Mouse (Mus musculus) lung, postnatal 14 days (tissue): Measurements from ENCODE around the gene Rbfox3.
A peak's percentile ranks its signal among the peaks of the same experiment; 100 is the strongest.

Experiments used
- DNase-seq: peaks from one replicate; pipeline ENCODE4 v3.0.0; 2021

Gene Rbfox3

GRCm38 (mm10) chr11:118493458-118493857 is 417.9 kb downstream of the Rbfox3 start:
- peak; percentile 12 for DNase-seq

DNA sequence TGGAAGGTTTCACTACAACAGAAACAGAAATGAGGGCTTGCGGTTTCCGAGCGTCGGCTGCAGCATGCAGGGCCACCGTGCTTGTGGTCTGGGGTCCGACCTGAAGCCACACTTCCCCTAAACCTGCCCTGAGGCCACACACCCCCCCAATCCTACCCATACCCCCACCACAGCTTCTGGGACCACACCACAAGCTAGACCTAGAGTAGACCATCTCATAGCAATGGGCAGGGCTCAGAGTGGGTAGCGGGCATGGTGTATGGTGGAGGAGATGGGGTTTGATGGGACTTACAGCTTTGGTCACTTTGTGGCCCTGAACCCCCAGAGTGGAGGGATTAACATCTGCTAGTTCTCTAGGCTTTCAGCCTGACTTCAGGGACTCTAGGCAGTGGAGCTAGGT is 420.2 kb downstream of the Rbfox3 start:
- no peak for DNase-seq

- DNase-seq: peak; percentile 87
Observed at GRCm38 (mm10) chr11:118490566-118491218, 420.7 kb downstream of the Rbfox3 start.

GRCm38 (mm10) chr11:118488907-118489270 is 422.5 kb downstream of the Rbfox3 start:
- no peak for DNase-seq

- DNase-seq: no peak
Observed at GRCm38 (mm10) chr11:118488191-118488906, 423.0 kb downstream of the Rbfox3 start.

GRCm38 (mm10) chr11:118486881-118487772 is 424.3 kb downstream of the Rbfox3 start:
- DNase-seq: no peak

- DNase-seq: no peak
Observed at GRCm38 (mm10) chr11:118486281-118486680, 425.1 kb downstream of the Rbfox3 start.

GRCm38 (mm10) chr11:118485780-118486179 is 425.6 kb downstream of the Rbfox3 start:
- DNase-seq: no peak

DNA sequence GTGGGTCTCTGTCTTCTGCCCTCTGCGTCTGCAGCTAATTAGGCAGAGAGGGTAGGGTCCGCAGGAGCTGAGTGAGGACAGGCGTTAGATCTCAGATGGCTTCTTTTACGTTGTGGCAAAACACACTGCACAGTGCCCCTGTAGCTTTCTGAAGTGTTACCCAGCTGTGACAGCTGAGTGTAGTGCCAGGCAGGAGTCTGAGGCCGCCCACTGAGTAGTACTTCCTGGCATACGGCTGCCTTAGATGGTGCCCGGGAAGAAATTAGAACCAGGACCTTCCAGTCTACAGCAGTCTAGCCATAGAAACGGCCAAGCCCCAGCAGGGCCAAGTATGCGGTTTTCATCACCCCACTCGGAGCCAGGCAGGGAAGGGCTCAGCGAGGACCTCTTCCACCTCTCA is 426.1 kb downstream of the Rbfox3 start:
- DNase-seq: no peak

GRCm38 (mm10) chr11:118484169-118484568 is 427.2 kb downstream of the Rbfox3 start:
- DNase-seq: no peak

DNA sequence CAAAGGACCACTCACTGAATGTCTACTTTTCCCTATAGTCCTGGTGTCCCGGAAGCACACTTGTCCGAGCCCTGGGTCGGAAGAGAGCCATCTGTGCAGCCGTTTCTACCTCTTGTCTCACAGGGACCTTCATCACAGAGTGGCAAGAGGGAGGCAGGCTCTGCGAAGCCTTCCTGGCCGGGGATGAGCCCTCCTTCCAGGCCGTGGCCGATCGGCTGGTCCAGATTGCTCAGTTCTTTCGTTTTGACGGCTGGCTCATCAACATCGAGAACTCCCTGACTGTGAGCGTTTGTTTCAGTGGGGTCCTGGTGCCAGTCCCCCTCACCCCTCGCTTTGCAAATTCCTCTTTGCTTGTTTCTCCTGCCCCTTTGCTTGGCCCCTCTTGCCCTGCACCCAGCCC is 429.6 kb downstream of the Rbfox3 start:
- DNase-seq: no peak

DNA sequence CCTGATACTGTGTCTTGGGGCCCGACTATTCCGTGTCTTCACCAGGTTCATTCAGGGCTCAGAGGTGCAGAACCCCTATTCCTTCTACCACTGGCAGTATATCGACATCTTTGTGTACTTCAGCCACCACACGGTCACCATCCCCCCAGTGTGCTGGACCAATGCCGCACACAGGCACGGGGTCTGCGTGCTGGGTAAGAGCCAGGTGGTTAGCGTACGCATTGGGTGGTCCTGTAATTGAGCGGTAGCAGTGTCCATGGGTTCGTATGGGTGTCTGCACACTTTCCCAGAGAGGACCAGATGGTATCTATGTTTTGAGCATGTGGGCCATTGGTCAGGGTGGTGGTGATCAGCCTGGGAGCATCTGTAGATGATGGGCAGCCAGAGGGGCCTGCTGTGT is 430.2 kb downstream of the Rbfox3 start:
- DNase-seq: no peak

DNA sequence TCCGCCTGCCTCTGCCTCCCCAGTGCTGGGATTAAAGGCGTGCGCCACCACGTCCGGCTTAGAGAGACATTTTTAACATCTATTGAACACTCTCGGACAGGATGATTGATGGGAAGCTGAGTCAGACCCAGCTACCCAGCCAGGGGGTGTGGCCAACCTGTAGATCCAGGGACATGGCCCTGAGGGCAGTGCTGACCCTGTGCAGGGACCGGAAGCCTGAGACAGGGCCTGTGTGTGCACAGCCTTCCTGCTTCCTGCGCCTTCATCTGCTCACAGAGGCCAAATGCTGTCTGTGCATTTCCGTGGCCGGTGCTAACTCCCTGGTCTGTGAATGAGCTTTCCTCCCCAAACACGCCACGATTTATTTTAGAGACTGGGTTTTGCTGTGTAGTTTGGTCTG is 431.6 kb downstream of the Rbfox3 start:
- DNase-seq: no peak

DNA sequence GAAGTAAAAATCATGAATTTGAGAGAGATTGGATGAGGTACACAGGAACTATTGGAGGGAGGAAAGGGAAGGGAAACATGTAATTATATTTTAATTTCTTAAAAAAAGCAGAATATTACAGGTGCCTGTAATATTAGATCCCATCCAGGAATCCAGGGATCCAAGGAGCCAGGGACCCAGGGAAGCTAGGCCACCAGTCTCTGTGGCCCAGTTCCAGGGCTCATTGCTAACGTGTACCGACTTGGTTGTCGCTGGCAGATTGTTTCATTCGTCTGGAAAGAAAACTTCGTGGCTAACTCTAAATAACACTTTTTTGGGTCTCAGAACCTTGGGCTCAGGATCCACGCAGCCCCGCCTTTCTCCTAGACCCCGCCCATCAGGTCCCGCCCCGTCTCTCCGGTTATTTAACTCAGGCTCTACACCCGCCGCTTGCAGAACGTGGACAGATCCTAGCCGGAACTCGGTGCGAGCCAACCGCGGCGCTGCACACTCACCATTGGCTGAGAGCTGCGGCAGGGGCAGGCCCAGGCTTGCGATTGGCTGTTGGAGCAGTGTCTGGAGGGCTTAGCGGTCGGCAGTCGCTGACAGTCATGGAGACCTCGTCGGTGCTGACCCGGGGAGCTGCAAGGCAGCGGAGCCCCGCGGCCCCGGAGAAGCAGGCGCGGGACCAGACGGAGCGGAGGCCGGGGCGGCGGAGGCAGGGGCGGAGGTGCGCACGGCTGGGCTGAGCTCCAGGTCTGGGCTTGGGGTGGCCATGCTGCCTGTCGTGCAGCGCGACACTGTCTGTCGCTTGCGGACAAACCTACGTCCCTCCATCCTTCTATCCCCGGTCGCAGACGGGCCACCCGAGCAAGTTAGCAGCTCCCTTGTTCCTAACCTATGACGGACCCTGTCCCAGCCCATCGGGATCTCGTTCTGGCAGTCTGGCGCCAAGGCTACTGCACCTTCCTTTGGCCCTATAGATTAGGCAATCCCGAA is 434.7 kb downstream of the Rbfox3 start, which contains the start of gene Engase:
Engase (plus strand) TSS at position 434 of the 978 bp plus-strand sequence.
- peak; percentile 95 for DNase-seq

DNA sequence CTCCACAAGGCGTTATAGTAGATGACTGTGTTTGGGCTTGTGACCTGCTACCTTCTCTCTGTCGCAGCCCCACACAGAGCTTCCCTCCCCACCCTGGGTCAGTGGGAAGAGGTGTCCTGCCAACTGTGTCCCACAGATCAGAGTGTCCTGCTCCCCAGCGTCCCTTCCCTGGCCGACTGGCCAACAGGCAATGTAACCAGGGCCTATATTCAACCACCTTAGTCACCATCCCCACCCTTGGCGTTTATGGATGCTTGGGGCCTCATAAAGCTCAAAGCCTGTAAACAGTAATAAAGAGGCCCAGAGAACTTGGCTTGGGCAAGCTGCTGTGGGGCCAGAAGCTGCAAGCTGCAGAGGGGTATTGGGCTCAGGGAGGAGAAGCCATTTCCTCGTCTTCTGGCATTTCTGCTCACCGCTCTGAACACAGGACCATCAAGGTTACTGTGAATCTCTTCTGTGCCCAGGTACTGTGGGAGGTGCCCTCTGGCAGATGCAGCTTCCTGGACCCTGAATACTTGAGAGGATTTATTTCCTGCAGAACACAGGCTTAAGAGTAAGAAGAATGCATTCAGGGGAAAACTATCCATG is 435.8 kb downstream of the Rbfox3 start:
- DNase-seq: no peak

GRCm38 (mm10) chr11:118473842-118474500 is 437.4 kb downstream of the Rbfox3 start:
- DNase-seq: no peak

DNA sequence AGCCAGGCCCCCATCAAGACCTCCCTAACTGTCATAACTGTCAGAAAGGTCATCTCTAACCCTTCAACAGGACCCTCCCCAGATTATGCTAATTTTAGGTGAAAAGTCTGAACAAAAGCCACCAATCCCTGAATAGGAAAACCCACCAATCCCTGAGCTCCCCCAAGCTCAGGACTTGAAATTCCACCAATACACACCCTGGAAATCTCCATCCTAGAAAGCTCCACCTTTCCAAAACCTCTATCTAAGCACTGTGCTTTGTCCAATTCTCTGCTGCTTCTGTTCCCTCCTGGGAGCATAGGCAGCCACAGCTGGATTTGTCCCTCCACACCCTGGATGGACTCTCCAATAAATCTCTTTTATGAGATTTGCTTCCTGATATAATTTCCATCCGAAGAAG is 438.2 kb downstream of the Rbfox3 start:
- DNase-seq: no peak

GRCm38 (mm10) chr11:118471676-118472075 is 439.7 kb downstream of the Rbfox3 start:
- no peak for DNase-seq

- no peak for DNase-seq
Observed at GRCm38 (mm10) chr11:118470234-118470966, 441.0 kb downstream of the Rbfox3 start.

DNA sequence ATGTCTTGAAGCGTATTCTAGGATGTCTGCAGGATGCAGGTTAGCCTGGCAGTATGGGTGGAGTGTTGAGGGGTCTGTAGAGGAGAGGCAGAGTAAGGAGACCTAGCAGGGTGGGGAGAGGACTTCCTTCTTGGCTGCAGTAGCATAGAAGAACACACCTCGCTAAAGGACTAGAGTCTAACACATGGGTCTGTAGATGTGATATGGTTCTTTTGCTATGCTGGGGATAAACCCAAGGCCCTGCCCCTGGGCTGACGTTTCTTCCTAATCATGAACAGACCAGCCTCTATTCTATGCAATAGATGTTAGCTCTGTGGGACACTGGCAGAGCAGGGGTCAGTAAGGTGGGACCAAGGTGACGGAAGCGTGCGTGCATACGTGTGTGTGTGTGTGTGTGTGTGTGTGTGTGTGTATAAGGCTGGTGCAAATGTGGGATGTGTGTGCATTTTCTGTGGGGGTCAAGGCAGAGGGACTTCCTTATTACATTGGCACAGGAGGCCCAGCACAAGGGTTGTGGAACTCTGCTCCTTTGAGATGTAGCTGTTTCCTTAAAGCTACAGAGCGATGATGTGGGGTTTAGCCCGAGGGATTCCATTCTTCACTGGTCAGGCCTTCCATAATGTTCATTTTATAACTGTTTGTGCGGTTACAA is 441.8 kb downstream of the Rbfox3 start:
- no peak for DNase-seq
